Mouse (Mus musculus) neural tube, embryonic 11.5 days (tissue): ENCODE data around the gene Ccdc40. TPM values are rescaled to one million over a fixed set of nuclear protein-coding genes. Genes with fewer than 3 reads are reported as not detected.
A peak's percentile ranks its signal among the peaks of the same experiment; 100 is the strongest.

ENCODE experiments used
- ATAC-seq: fragments of 200-750 bp; cut with Nextera tagmentation; 2 replicates; pipeline ENCODE4 v1.8.0; 2017; ENCODE audit warnings: moderate number of reproducible peaks, mild to moderate bottlenecking, moderate TSS enrichment, moderate library complexity; ENCODE audit not compliant: insufficient read depth, low FRiP score, low TSS enrichment
- DNase-seq: peaks from one replicate; pipeline ENCODE4 v3.0.0-alpha.2; 2015; ENCODE audit warnings: low spot score
- H3K27ac ChIP-seq: fragments of 300-500 bp; sonication (generic); 2 replicates; pipeline ENCODE4 v1.5.1; 2014; ENCODE audit warnings: low read depth, mild to moderate bottlenecking, low read length
- H3K27me3 ChIP-seq: fragments of 300-500 bp; sonication (generic); 2 replicates; pipeline ENCODE4 v1.6.1; 2014; ENCODE audit warnings: mild to moderate bottlenecking, low read length, mixed read lengths; ENCODE audit not compliant: control insufficient read depth, insufficient read depth
- H3K36me3 ChIP-seq: fragments of 300-500 bp; sonication (generic); 2 replicates; pipeline ENCODE4 v1.6.1; 2014; ENCODE audit warnings: mild to moderate bottlenecking, low read length, moderate library complexity, mixed read lengths; ENCODE audit not compliant: control insufficient read depth, insufficient read depth
- H3K4me1 ChIP-seq: fragments of 300-500 bp; sonication (generic); 2 replicates; pipeline ENCODE4 v1.6.1; 2014; ENCODE audit warnings: low read length, mixed read lengths; ENCODE audit not compliant: control insufficient read depth, insufficient read depth
- H3K4me2 ChIP-seq: fragments of 300-500 bp; sonication (generic); 2 replicates; pipeline ENCODE4 v1.6.1; 2014; ENCODE audit warnings: low read depth, mild to moderate bottlenecking, moderate library complexity
- H3K4me3 ChIP-seq: fragments of 300-500 bp; sonication (generic); 2 replicates; pipeline ENCODE4 v1.5.1; 2014; ENCODE audit warnings: low read depth, low read length
- H3K9ac ChIP-seq: fragments of 300-500 bp; sonication (generic); 2 replicates; pipeline ENCODE4 v1.6.1; 2014; ENCODE audit warnings: mild to moderate bottlenecking, low read length
- H3K9me3 ChIP-seq: fragments of 300-500 bp; sonication (generic); 2 replicates; pipeline ENCODE4 v1.6.1; 2016; ENCODE audit warnings: low read length; ENCODE audit not compliant: control insufficient read depth
- WGBS: fragments of 180-500 bp; shearing (Covaris S2); extraction: QIAGEN DNeasy Blood & Tissue Kit; methylation state at CpG from one replicate; pipeline ENCODE4 v1.1.7; 2014; 5-methylcytosine and 5-hydroxymethylcytosine counted together
- polyA plus RNA-seq: library from polyadenylated mRNA; unstranded; fragments of >200 nt; fragmentation: Nextera tagmentation; extraction: Ambion mirVana; gene quantifications from 2 replicates; pipeline ENCODE4 v1.2.1, GENCODE M21; 2014

The Ccdc40 gene
- polyA plus RNA-seq, 1 experiment from 2014 or later: 15.3 TPM

DNA sequence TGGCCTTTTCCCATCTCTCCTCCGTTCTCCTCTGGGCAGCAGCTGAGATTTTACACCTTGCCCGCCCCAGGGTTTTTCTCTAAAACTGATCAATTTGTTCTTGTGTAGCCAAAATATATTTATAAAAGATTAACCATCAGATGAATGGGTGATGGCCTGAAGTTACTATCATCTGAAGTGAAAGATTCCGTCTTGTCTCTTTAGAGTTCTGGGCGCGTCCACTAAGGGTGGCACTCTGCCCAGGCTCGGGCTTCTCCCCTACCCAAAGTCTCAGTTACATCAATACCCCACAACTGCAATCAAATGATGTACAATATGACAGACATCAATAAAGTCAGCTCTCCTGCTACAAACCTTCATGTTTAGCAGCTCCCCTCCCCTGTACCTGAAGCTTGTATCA, 3.4 kb upstream of the Ccdc40 start:
- H3K4me1 ChIP-seq: peaks cover 34% of the 10 kb centered on the region
- WGBS: 97% methylated on average over 6 of the region's 6 CpGs
- no peak overlapping the region for H3K9ac ChIP-seq
- no peaks in the 10 kb centered on the region for H3K36me3 ChIP-seq
- no peak for DNase-seq
- H3K27ac ChIP-seq: no peak overlapping the region
- no peak overlapping the region for H3K4me3 ChIP-seq
- no peak for ATAC-seq
- no peak overlapping the region for H3K4me2 ChIP-seq
- H3K27me3 ChIP-seq: no peaks in the 10 kb centered on the region
- no peaks in the 10 kb centered on the region for H3K9me3 ChIP-seq

DNA sequence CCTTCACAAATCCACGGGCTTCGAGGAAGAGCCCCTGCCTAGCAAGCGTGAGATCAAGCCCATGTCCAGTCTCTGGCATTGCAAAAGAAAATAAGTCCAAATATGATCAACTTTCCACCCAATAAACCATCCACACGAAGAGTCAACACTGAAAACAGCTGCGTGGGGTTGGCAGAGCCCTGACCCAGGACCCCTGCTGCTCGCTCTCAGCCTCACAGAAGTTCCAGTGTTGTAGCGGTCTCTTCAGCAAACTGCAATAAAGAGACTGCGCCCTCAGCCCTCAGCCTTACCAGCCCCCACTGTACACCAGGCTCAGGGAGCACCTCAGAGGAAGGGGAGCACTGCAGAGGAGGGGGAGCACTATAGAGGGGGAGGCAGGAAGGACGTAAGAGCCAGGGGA, 2.7 kb upstream of the Ccdc40 start:
- Histone ChIP-seq H3K36me3 (no peaks in the 10 kb centered on the region), H3K4me3 (no peak overlapping the region), H3K4me2 (no peak overlapping the region), H3K4me1 (peaks cover 28% of the 10 kb centered on the region), H3K27me3 (no peaks in the 10 kb centered on the region), H3K9me3 (no peaks in the 10 kb centered on the region), H3K27ac (no peak overlapping the region), H3K9ac (no peak overlapping the region)
- ATAC-seq (no peak), DNase-seq (no peak)
- 63% methylated on average over 9 of the region's 9 CpGs for whole genome bisulfite sequencing

DNA sequence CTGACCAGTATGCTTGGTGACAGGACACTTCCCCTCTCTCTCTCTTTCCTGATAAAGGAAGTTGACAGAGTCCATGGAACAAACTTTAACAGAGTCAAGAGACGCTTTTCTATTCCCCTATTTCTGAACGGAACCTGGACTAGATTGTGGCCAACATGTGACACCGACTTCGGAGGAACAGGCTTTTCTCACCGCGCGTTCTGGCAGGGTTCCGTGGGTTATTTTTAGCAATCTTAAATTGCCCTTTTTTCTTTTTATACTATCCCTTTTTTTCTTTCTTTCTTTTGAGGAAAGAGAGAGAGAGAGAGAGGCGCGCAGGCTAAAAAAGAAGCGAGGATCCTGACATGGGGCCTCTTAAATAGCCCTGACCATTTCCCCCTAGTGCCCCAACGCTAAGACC, 781 bp upstream of the Ccdc40 start:
- H3K36me3 ChIP-seq: no peaks in the 10 kb centered on the region
- ATAC-seq (no peak), DNase-seq (no peak)
- H3K4me1 ChIP-seq: peaks cover 28% of the 10 kb centered on the region
- peak overlapping the region; percentile 80 for H3K4me3 ChIP-seq
- 6% methylated on average over 12 of the region's 12 CpGs for WGBS
- H3K9ac ChIP-seq: peak overlapping the region; percentile 88
- peak overlapping the region; percentile 89; the same call in 1 of the 2 replicates for H3K27ac ChIP-seq
- no peaks in the 10 kb centered on the region for H3K27me3 ChIP-seq
- peak overlapping the region; percentile 97 for H3K4me2 ChIP-seq
- no peaks in the 10 kb centered on the region for H3K9me3 ChIP-seq

- H3K9ac ChIP-seq: peak overlapping the region; percentile 88
- peak overlapping the region; percentile 80 for H3K4me3 ChIP-seq
- H3K27ac ChIP-seq: peak overlapping the region; percentile 89
- H3K9me3 ChIP-seq: no peaks in the 10 kb centered on the region
- no peaks in the 10 kb centered on the region for H3K27me3 ChIP-seq
- no peaks in the 10 kb centered on the region for H3K36me3 ChIP-seq
- ATAC-seq: peak; percentile 87
- H3K4me2 ChIP-seq: peak overlapping the region; percentile 97
- peak; percentile 90 for DNase-seq
- H3K4me1 ChIP-seq: peaks cover 28% of the 10 kb centered on the region
- 2% methylated on average over 34 of the region's 34 CpGs for WGBS
Measured at GRCm38 (mm10) chr11:119228846-119229626, 664 bp downstream of the Ccdc40 start.

DNA sequence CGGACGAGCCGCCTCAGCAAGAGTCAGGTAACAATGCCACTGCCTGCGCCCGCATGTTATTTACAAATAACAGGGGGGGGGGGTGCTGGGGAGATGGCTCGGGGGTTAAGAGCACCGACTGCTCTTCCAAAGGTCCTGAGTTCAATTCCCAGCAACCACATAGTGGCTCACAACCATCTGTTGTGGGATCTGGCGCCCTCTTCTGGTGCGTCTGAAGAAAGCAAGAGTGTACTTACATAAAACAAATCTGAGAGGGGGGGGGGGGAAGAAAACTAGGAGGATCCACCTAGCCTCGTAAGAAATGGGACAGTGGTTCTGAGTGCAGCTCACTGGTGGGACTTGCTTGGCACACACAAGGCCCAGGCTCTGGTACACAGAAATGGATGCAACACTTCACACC, 6.4 kb downstream of the Ccdc40 start:
- DNase-seq (no peak), ATAC-seq (no peak)
- no peaks in the 10 kb centered on the region for H3K27me3 ChIP-seq
- no peak overlapping the region for H3K4me2 ChIP-seq
- no peak overlapping the region for H3K4me3 ChIP-seq
- peaks cover 3% of the 10 kb centered on the region; the same call in 1 of the 2 replicates for H3K9me3 ChIP-seq
- H3K9ac ChIP-seq: no peak overlapping the region
- H3K4me1 ChIP-seq: peaks cover 6% of the 10 kb centered on the region
- H3K27ac ChIP-seq: no peak overlapping the region
- peaks cover 4% of the 10 kb centered on the region; the same call in 1 of the 2 replicates for H3K36me3 ChIP-seq
- 92% methylated on average over 10 of the region's 10 CpGs for WGBS

DNA sequence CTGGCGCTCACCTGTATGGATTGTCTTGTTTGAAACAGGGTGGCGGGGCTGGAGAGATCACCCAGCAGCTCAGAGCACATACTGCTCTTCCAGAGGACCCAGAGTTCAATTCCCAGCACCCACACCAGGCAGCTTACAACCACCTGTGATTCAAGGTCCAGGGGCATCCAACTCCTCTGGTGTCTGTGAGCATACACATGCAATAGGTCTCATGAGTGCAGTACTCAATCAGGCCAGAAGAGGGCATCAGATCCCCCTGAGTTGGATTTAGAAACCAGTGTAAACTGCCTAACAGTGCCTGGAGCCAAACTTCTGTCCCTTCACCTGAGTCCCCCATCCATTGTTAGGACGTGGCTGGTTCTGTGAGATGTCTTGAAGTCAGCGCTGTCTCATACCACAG, 7.2 kb downstream of the Ccdc40 start:
- 85% methylated on average over 4 of the region's 4 CpGs for WGBS
- peak; percentile 55 for DNase-seq

DNA sequence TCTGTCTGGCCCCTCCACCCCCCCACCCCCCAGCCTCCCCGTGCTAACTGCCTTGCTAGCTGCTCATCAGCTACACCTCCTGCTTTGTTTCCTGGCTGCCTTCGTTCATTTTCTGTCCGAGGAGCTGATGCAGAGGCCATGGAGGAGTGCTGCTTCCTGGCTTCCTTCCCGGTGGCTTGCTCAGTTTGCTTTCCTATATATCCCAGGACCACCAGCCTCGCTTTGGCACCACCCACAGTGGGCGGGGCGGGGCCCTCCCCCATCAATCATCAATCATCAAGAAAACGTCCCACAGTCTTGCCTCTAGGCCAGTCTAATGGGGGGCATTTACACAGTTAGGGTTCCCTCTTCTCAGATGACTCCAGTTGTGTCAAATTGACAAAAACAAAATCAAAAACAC, 8.0 kb downstream of the Ccdc40 start:
- Histone ChIP-seq H3K27ac (no peak overlapping the region), H3K27me3 (no peaks in the 10 kb centered on the region), H3K4me1 (peaks cover 2% of the 10 kb centered on the region; the same call in 1 of the 2 replicates), H3K4me2 (no peak overlapping the region), H3K9ac (no peak overlapping the region), H3K4me3 (no peak overlapping the region), H3K36me3 (peaks cover 4% of the 10 kb centered on the region; the same call in 1 of the 2 replicates), H3K9me3 (peaks cover 3% of the 10 kb centered on the region; the same call in 1 of the 2 replicates)
- 42% methylated on average over 8 of the region's 8 CpGs for WGBS
- ATAC-seq (no peak), DNase-seq (no peak)

More for the DNA sequence above, 7.2 kb downstream of the Ccdc40 start:
- H3K36me3 ChIP-seq: peaks cover 4% of the 10 kb centered on the region; the same call in 1 of the 2 replicates
- peaks cover 3% of the 10 kb centered on the region; the same call in 1 of the 2 replicates for H3K9me3 ChIP-seq
- H3K4me2 ChIP-seq: no peak overlapping the region
- no peak overlapping the region for H3K27ac ChIP-seq
- no peaks in the 10 kb centered on the region for H3K27me3 ChIP-seq
- H3K4me1 ChIP-seq: peaks cover 2% of the 10 kb centered on the region; the same call in 1 of the 2 replicates
- H3K4me3 ChIP-seq: no peak overlapping the region
- no peak for ATAC-seq
- no peak overlapping the region for H3K9ac ChIP-seq

DNA sequence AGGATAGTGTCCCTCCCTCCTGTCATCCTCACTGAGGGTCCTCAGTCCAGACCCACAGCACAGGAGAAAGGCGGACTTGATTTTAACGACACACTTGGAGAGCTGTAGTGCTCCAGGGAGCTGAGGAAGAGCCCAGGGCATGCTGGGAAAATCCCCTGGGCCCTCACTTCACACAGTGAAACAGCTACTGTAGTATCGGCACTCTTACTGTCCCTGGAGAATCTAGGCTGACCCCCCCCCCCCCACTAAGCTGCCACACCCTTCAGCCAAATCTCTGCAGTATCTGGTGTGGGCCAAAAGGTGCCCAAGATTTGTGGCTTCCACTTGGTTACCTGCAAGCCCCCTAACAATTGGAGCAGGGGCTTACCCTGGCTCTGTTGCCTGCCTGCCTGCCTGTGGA, 8.6 kb downstream of the Ccdc40 start:
- H3K27me3 ChIP-seq: no peaks in the 10 kb centered on the region
- peaks cover 3% of the 10 kb centered on the region; the same call in 1 of the 2 replicates for H3K9me3 ChIP-seq
- DNase-seq (no peak), ATAC-seq (no peak)
- H3K36me3 ChIP-seq: peaks cover 4% of the 10 kb centered on the region; the same call in 1 of the 2 replicates
- WGBS: 52% methylated on average over 3 of the region's 3 CpGs
- no peak overlapping the region for H3K9ac ChIP-seq
- H3K27ac ChIP-seq: no peak overlapping the region
- no peak overlapping the region for H3K4me2 ChIP-seq
- peaks cover 2% of the 10 kb centered on the region; the same call in 1 of the 2 replicates for H3K4me1 ChIP-seq
- H3K4me3 ChIP-seq: no peak overlapping the region
